Mouse (Mus musculus) layer of hippocampus, adult 9-11 months (tissue): ENCODE measurements around the gene Slc25a48.

Source experiments
- DNase-seq: peaks from one replicate; pipeline ENCODE4 v3.0.0; 2022

The Slc25a48 gene

DNA sequence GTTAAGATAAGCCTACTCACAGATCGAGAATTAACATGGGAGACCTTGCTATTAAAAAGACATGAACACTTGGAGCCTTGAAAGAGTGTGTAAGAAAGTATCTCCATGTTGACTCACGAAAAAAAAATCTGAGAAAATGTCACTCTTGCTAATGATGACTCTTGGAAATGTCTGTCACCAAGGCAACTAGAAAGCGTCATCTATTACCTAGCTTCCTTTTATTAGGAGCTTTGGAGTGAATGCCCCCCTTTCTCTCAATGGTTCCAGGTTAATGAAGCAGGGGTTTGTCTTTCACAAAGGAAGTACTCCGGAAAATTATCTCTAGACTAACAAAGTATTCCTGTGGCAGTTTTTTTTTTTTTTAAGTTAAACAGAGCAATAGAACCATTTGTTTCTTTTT is 78.2 kb downstream of the Slc25a48 start:
- no peak for DNase-seq

- DNase-seq = no peak
Observed at GRCm38 (mm10) chr13:56516816-56517215, 78.7 kb downstream of the Slc25a48 start.

GRCm38 (mm10) chr13:56522081-56522820 is 84.1 kb downstream of the Slc25a48 start, which contains the start of gene Fbxl21:
Gene Fbxl21, plus strand, starts transcription at chr13:56522472.
- peak; percentile 95 for DNase-seq

- no peak for DNase-seq
Observed at GRCm38 (mm10) chr13:56522821-56523167, 84.6 kb downstream of the Slc25a48 start.
